Mouse (Mus musculus) brown adipose tissue, adult 24 weeks (tissue): ENCODE measurements around the gene Bcap29. TPM values are rescaled to one million over a fixed set of nuclear protein-coding genes. Genes with fewer than 3 reads are reported as not detected.
A peak's percentile ranks its signal among the peaks of the same experiment; 100 is the strongest.
"Not testable (repeated sequence)": the region's sequence is repeated elsewhere in the genome, so short reads cannot be mapped to it uniquely, and the experiment has no call there.

ENCODE experiments used
- H3K27ac ChIP-seq: fragments of 200-500 bp; replicated peaks from 2 replicates; pipeline ENCODE4 v1.5.1; 2012; ENCODE audit warnings: low read depth, mild to moderate bottlenecking, low read length
- H3K4me1 ChIP-seq: fragments of 200-500 bp; 2 replicates; pipeline ENCODE4 v1.6.1; 2012; ENCODE audit warnings: low read length, mixed read lengths; ENCODE audit not compliant: control insufficient read depth, insufficient read depth, insufficient read length
- H3K4me3 ChIP-seq: fragments of 200-500 bp; 2 replicates; pipeline ENCODE4 v1.5.1; 2012; ENCODE audit warnings: low read depth, mild to moderate bottlenecking, low read length, moderate library complexity; ENCODE audit not compliant: insufficient read depth
- polyA plus RNA-seq: library from polyadenylated mRNA; stranded (reverse); fragments of >200 nt; gene quantifications from 2 replicates; pipeline ENCODE4 v1.2.4, GENCODE M21; 2012; ENCODE audit not compliant: missing spikeins, insufficient read depth, insufficient read length

Gene Bcap29
- polyA plus RNA-seq, result 24.3 and 41.5 TPM in 2 replicates

DNA sequence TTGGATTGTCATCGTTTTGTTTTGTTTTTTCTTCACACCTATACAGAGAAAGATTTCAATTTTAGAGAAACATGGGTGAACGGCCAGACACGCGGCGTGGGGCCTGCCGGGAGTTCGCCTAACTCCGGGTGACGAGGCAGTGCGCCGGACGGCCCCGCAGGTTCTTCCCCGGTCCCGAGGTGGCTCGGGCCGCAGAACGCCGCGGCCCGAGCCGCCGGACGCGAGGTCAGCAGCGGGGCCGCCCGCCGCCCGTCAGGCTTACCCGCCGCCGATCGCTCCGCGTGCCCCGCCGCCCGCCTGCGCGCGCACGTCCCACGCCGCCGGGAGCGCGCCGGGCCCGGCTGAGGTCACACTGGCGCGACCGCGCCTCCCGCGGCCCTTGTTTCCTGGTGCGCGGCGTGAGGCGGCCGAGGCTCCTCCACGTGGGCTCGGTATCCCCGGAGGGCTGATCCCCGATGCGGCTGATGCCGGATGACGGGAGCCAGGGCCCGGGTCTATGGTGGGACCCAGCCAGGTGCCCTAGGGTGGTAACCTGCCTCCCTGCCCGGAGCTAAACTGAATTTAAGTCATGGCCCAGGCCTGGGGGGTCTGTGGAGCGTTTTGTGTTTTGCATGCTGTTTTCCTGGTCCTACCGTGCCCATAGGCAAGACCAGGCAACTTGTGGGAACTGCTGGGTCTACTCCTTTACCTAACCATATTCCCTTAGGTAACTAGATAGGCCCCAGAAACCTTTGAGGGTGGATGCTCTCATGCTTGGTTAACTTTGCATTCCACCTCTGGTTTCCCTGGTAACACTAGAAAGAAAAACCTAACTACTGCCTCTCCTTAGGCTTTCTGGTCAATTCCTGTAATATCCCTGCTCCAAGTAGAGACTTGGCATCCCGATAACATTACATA, at the start of gene Bcap29:
Gene Bcap29, minus strand, starts transcription at position 316 of the 897 bp plus-strand sequence.
- H3K4me1 ChIP-seq, result no peaks in the 10 kb centered on the region
- H3K27ac ChIP-seq, result peak within 1 kb of the TSS; percentile 53
- peak within 1 kb of the TSS; percentile 72 for H3K4me3 ChIP-seq

GRCm38 (mm10) chr12:31667187-31667586, 32.7 kb upstream of the Bcap29 start:
- Histone ChIP-seq H3K27ac (no peak overlapping the region), H3K4me3 (no peak overlapping the region), H3K4me1 (no peaks in the 10 kb centered on the region)

DNA sequence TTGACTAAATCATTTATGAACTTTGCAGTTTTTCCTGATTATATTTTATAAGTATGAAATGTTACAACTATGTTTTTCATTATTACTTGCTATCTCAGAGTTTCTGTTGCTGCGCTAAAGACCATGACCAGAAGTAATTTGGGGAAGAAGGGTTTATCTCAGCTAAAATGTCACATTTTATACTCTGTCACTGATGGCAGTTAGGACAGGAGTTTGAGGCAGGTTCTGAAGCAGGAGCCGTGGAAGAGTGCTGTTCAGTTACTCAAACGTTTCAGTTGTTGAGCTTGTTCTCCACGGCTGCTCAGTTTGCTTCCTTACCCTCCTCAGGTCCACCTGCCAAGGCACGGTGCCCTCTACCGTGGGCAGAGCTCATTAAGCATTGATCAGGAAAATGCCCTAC, 31.5 kb upstream of the Bcap29 start:
- H3K4me3 ChIP-seq, result no peak overlapping the region
- H3K27ac ChIP-seq, result no peak overlapping the region
- H3K4me1 ChIP-seq, result no peaks in the 10 kb centered on the region

DNA sequence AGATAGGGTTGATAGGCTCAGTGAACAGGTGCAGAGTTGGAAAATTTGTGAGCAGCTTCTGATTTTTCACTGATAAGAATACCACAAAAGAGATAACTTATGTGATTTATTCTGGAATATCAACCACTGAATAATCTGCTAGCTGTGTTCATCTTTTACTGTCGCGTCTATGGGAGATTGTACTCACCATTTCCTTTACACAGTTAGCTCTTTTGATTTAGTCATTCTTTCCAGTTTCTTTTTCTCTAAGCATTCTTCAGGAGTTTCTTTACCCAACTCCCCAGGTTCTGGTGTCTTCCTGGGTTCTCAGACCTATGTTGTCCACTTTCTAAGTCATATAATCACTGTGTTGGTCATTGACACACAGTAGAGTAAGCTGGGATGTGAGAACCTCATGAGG, 22.4 kb upstream of the Bcap29 start:
- H3K27ac ChIP-seq, result no peak overlapping the region
- H3K4me3 ChIP-seq, result no peak overlapping the region
- no peaks in the 10 kb centered on the region for H3K4me1 ChIP-seq

DNA sequence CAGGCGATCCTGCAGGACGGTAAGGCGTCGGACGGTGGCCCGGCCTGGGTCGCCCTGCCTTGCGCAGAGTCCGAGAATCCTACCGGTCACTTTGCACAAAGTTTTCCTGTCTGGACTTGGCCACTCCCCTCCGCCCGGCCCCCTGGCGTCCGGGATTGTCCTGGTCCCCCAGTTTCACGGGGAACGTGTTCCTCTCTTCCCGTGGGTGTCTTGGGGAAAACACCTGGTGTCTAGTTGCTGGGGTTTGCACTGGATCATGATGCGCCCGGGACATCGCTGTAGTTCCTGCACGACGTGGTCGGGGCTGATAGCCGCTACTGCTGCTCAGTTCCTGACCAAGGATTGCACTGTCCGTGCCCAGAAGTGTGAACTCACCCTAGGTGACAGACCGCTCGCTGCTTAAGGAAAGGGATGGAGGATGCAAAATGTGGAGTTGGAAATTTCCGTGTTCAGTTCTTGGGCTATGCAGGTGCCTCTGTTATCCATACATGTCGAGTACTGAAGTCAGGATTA, 20.6 kb upstream of the Bcap29 start:
- Histone ChIP-seq H3K4me3 (peak overlapping the region; percentile 79), H3K27ac (peak overlapping the region; percentile 64; the same call in 1 of the 2 replicates), H3K4me1 (no peaks in the 10 kb centered on the region)

DNA sequence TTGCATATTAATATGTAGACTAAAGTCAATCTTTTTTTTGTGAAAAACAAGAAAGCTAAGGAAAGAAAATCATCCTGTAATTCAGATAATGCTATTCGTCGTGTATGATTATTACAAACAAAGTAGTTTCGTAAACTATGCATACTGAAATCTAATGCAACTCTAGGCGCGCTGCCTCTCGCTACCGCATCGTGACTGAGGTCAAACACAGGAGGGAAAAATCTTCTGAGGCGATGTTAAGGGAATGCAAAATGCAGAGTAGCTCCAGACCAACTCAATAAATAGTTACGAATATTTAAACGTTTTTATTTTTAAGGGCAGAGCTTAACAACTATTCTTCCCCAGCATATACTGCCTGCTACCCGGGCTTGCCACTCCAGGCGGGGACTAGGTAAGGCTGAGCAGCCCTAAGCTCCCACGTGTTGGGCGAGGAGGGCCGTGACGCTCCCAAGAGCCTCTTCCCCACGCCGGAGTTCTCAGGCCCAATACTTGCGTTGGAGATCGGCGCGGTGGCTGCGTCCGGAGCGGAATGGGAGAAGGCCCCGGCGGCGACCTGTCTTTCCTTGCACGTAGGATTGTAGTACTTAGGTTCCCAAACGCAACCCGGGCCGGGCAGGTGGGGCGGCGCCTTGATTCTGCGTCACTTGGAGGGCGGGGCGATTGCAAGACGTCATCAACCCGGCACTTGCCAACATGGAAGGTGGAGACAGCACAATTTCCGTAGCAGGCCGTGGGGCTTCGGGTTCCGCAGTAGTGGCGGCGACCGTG, 19.9 kb upstream of the Bcap29 start, which contains the start of the genes Dus4l and Cog5:
Gene Dus4l, minus strand, starts transcription at position 630 of the 768 bp plus-strand sequence.
Gene Cog5, plus strand, starts transcription at position 673 of the 768 bp plus-strand sequence.
- no peaks in the 10 kb centered on the region for H3K4me1 ChIP-seq
- H3K27ac ChIP-seq, result peak within 1 kb of the TSS; percentile 70; the same call in 1 of the 2 replicates
- H3K4me3 ChIP-seq, result peak within 1 kb of the TSS; percentile 79

DNA sequence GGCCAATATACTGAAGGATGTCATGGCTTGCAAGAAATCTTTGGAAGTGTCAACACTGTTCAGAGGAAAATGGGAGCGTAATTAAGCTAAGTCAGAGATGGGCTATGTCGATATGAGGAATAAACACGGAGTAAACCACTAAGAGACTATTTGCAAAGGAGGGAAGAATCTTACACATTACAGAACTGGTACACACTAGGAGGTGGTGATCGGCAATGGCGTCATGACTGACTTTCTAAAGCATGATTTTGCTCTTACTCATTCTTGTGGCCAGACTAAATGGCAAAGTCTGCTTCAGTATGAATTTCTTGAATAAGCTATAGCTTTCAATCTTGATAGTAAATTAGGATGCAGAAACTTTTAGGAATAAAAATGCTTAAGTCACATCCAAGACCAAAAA, 19.2 kb upstream of the Bcap29 start:
- Histone ChIP-seq H3K4me3 (no peak overlapping the region), H3K4me1 (no peaks in the 10 kb centered on the region), H3K27ac (no peak overlapping the region)

- Histone ChIP-seq H3K4me3 (no peak overlapping the region), H3K27ac (no peak overlapping the region)
Observed at GRCm38 (mm10) chr12:31635240-31635607, 766 bp upstream of the Bcap29 start.

DNA sequence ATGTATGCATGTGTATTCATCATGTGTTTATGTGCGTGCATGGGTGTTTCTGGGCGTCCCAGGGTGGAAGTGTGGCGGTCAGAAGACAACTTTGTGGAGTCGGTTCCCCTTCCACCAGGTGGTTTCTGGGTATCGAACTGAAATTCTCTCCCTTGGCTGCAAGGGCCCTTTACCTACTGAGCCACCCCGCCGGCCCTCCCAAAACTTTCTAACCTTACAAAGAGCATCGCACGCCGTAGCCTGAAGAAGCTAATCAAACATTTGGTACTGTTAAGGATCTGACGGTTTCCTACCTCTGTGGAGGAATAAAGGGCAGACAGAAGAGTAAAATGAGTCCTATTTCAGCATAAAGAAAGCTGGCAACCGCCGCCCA, 502 bp downstream of the Bcap29 start:
- no peaks in the 10 kb centered on the region for H3K4me1 ChIP-seq
- peak overlapping the region; percentile 72 for H3K4me3 ChIP-seq
- H3K27ac ChIP-seq, result peak overlapping the region; percentile 27; the same call in 1 of the 2 replicates

More at GRCm38 (mm10) chr12:31635240-31635607, 766 bp upstream of the Bcap29 start:
- H3K4me1 ChIP-seq, result no peaks in the 10 kb centered on the region

DNA sequence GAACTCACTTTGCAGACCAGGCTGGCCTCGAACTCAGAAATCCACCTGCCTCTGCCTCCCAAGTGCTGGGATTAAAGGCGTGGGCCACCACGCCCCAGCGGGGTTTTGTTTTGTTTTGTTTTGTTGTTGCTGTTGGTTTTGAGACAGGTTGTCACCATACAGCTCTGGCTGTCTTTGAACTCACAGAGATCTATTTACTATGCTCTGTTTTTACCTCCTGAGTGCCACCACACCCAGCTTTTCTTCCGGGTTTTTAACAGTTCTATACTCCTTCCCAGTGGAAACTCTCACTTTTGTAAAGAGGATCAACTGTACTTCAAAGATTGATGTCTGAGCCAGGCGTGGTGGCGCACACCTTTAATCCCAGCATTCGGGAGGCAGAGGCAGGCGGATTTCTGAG, 6.1 kb downstream of the Bcap29 start:
- H3K27ac ChIP-seq, H3K4me1 ChIP-seq, H3K4me3 ChIP-seq: not testable (repeated sequence)

- H3K4me1 ChIP-seq, result no peaks in the 10 kb centered on the region
- H3K27ac ChIP-seq, result no peak overlapping the region
- no peak overlapping the region for H3K4me3 ChIP-seq
Observed at GRCm38 (mm10) chr12:31625016-31625415, 9.4 kb downstream of the Bcap29 start.

GRCm38 (mm10) chr12:31620106-31620505, 14.4 kb downstream of the Bcap29 start:
- Histone ChIP-seq H3K4me3 (no peak overlapping the region), H3K27ac (no peak overlapping the region), H3K4me1 (no peaks in the 10 kb centered on the region)

DNA sequence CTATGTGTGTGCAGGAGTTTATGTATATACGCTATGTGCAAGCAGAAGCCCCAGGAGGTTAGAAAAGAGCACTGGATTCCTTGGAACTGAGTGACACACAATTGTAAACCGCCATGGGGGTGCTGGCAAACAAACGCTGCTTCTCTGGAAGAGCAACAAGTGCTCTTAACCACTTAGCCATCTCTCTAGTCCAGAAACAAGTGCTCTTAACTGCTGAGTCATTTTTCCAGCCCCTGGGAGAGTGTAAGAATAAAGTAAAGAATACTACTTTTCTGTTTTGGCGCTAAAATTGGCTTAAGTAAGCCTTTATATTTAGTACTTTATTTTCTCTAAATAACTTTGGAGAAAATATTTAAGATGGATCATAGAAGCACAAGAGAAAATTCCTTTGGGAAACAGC, 21.1 kb downstream of the Bcap29 start:
- H3K4me3 ChIP-seq, result no peak overlapping the region
- H3K4me1 ChIP-seq, result no peaks in the 10 kb centered on the region
- H3K27ac ChIP-seq, result no peak overlapping the region

DNA sequence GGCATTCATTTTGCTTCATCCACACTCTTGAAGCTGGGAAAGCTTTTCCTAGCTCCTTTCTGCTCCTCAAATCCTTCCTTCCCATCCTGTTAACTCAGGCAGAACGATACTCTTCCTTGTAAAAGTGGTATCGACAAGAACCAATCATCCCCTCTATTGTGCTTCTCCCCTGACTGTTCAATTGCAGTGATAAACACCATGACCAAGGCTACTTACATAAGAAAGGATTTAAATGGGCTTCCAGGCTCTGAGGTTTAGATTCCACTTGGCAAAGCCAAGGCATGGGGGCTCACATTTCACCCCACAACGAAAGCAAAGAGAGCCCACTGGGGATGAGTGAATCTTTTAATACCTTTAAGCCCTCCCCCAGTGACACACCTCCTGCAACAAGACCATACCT, 26.3 kb downstream of the Bcap29 start:
- H3K27ac ChIP-seq, result no peak overlapping the region
- no peak overlapping the region for H3K4me3 ChIP-seq
- no peaks in the 10 kb centered on the region for H3K4me1 ChIP-seq

GRCm38 (mm10) chr12:31604894-31605293, 29.6 kb downstream of the Bcap29 start:
- no peak overlapping the region for H3K4me3 ChIP-seq
- no peaks in the 10 kb centered on the region for H3K4me1 ChIP-seq
- no peak overlapping the region for H3K27ac ChIP-seq
